ENCODE assay signal across 28 mouse cellular contexts in genomic region chr6:145050899-145051298, GRCm38 (mm10). TPM values are rescaled to one million over a fixed set of nuclear protein-coding genes. Genes with fewer than 3 reads are reported as not detected.
DNase-seq lines count a peak whose midpoint lies in the region; ATAC-seq lines count a peak whose summit lies in the region.
"Had no signal": no experiment of that assay in that cellular context is flagged by ENCODE, and none has a peak within 500 bp of the region (broad histone marks: within the 10 kb centered on the region; RNA-seq: fewer than 3 reads in every experiment).

No protein-coding gene starts in this region.

- no peak overlapping the region for H3K9ac ChIP-seq in forebrain, embryonic 12.5 days
- no peak overlapping the region for H3K9ac ChIP-seq in forebrain, embryonic 13.5 days
- H3K9ac ChIP-seq in midbrain, embryonic 11.5 days (ENCODE audit: low read length) = no peak overlapping the region
- no peak overlapping the region for H3K9ac ChIP-seq in midbrain, embryonic 16.5 days (ENCODE audit: low read depth, low read length)
- H3K9ac ChIP-seq: forebrain, embryonic 15.5 days; heart, embryonic 15.5 days; hindbrain, embryonic 12.5 days; liver, embryonic 14.5 days; neural tube, embryonic 12.5 days; stomach, embryonic 15.5 days had no signal

- no peaks in the 10 kb centered on the region for H3K36me3 ChIP-seq in forebrain, embryonic 12.5 days (replicated peaks)
- no peaks in the 10 kb centered on the region for H3K36me3 ChIP-seq in forebrain, embryonic 13.5 days (ENCODE audit: poor library complexity, severe bottlenecking)
- H3K36me3 ChIP-seq in midbrain, embryonic 11.5 days (ENCODE audit: control insufficient read depth, insufficient read depth, low read length) = no peaks in the 10 kb centered on the region
- H3K36me3 ChIP-seq in midbrain, embryonic 16.5 days (ENCODE audit: control insufficient read depth, insufficient read depth, low read length) = no peaks in the 10 kb centered on the region
- H3K36me3 ChIP-seq: forebrain, embryonic 15.5 days; G1E; heart, embryonic 15.5 days; hindbrain, embryonic 12.5 days; neural tube, embryonic 12.5 days; stomach, embryonic 15.5 days had no signal

- H3K27ac ChIP-seq in forebrain, embryonic 12.5 days = 0 out of 2 replicates have a peak overlapping the region, but pooled peaks have one; percentile 19
- H3K27ac ChIP-seq in forebrain, embryonic 13.5 days = no peak overlapping the region
- no peak overlapping the region for H3K27ac ChIP-seq in midbrain, embryonic 11.5 days (ENCODE audit: low read depth, low read length)
- no peak overlapping the region for H3K27ac ChIP-seq in midbrain, embryonic 16.5 days (ENCODE audit: low read length)
- H3K27ac ChIP-seq: forebrain, embryonic 15.5 days; heart, adult 2 months; heart, embryonic 15.5 days; hindbrain, embryonic 12.5 days; kidney, postnatal 0 days; liver, embryonic 14.5 days; neural tube, embryonic 12.5 days; stomach, embryonic 15.5 days had no signal

- no peak for ATAC-seq in forebrain, embryonic 12.5 days (ENCODE audit: low FRiP score)
- no peak for ATAC-seq in forebrain, embryonic 13.5 days
- peak; percentile 6; the same call in 1 of the 2 replicates for ATAC-seq in midbrain, embryonic 11.5 days (ENCODE audit: low FRiP score)
- ATAC-seq in midbrain, embryonic 16.5 days = no peak
- ATAC-seq: forebrain, embryonic 15.5 days; intestine, embryonic 16.5 days; Patski had no signal

- no peak for DNase-seq in midbrain, embryonic 11.5 days (ENCODE audit: low spot score, missing footprints)
- peak; percentile 67 for DNase-seq in retina, embryonic 14.5 days (ENCODE audit: low spot score)
- no peak for DNase-seq in gastrocnemius, adult 8-10 months (ENCODE audit: low spot score in 2 of 2)
- no peak for DNase-seq in layer of hippocampus, postnatal 36 days
- DNase-seq: adrenal gland, postnatal 14 days; cerebellum, adult 18-20 months; cerebellum, postnatal 14 days; gastrocnemius, postnatal 36 days; heart, adult 2 months; kidney, adult 8-10 months; liver; lung, adult 2 months; lung, postnatal 14 days; right cerebral cortex, postnatal 25 days had no signal

- H3K4me1 ChIP-seq in forebrain, embryonic 12.5 days = peaks cover 36% of the 10 kb centered on the region
- peaks cover 20% of the 10 kb centered on the region for H3K4me1 ChIP-seq in forebrain, embryonic 13.5 days
- H3K4me1 ChIP-seq in midbrain, embryonic 11.5 days (ENCODE audit: control insufficient read depth, insufficient read depth, low read length) = peaks cover 22% of the 10 kb centered on the region
- peaks cover 13% of the 10 kb centered on the region for H3K4me1 ChIP-seq in midbrain, embryonic 16.5 days (ENCODE audit: control insufficient read depth, insufficient read depth, low read length)

- WGBS in forebrain, embryonic 12.5 days = 20% methylated on average over 3 of the region's 3 CpGs
- 12% methylated on average over 3 of the region's 3 CpGs for WGBS in forebrain, embryonic 13.5 days
- WGBS in midbrain, embryonic 11.5 days = 15% methylated on average over 3 of the region's 3 CpGs
- 11% methylated on average over 3 of the region's 3 CpGs for WGBS in midbrain, embryonic 16.5 days

- no peaks in the 10 kb centered on the region for H3K27me3 ChIP-seq in forebrain, embryonic 12.5 days
- 0 out of 2 replicates have a peak, but pooled peaks cover 3% of the 10 kb centered on the region for H3K27me3 ChIP-seq in forebrain, embryonic 13.5 days
- no peaks in the 10 kb centered on the region for H3K27me3 ChIP-seq in midbrain, embryonic 11.5 days (ENCODE audit: control insufficient read depth, insufficient read depth, low read length)
- H3K27me3 ChIP-seq in midbrain, embryonic 16.5 days (ENCODE audit: control insufficient read depth, insufficient read depth, low read depth, low read length) = no peaks in the 10 kb centered on the region; the same call in 1 of the 2 replicates
- H3K27me3 ChIP-seq: forebrain, embryonic 15.5 days; hindbrain, embryonic 12.5 days; Patski had no signal

- H3K9me3 ChIP-seq in forebrain, embryonic 12.5 days = no peaks in the 10 kb centered on the region
- H3K9me3 ChIP-seq in forebrain, embryonic 13.5 days (replicated peaks) = no peaks in the 10 kb centered on the region
- H3K9me3 ChIP-seq in midbrain, embryonic 11.5 days (ENCODE audit: control insufficient read depth, low read length) = no peaks in the 10 kb centered on the region
- no peaks in the 10 kb centered on the region for H3K9me3 ChIP-seq in midbrain, embryonic 16.5 days (replicated peaks; ENCODE audit: control insufficient read depth, low read length, poor library complexity, severe bottlenecking)
- H3K9me3 ChIP-seq: forebrain, embryonic 15.5 days; heart, embryonic 15.5 days; hindbrain, embryonic 12.5 days; neural tube, embryonic 12.5 days; stomach, embryonic 15.5 days had no signal

- no peak overlapping the region for H3K4me3 ChIP-seq in forebrain, embryonic 12.5 days (replicated peaks)
- H3K4me3 ChIP-seq in forebrain, embryonic 13.5 days = no peak overlapping the region
- no peak overlapping the region for H3K4me3 ChIP-seq in midbrain, embryonic 11.5 days (ENCODE audit: low read depth, low read length)
- H3K4me3 ChIP-seq in midbrain, embryonic 16.5 days (ENCODE audit: low read depth, low read length) = no peak overlapping the region
- H3K4me3 ChIP-seq: forebrain, embryonic 15.5 days; heart, adult 2 months; heart, embryonic 15.5 days; hindbrain, embryonic 12.5 days; myocyte; neural tube, embryonic 12.5 days; stomach, embryonic 15.5 days had no signal

- no peak overlapping the region for H3K4me2 ChIP-seq in forebrain, embryonic 12.5 days
- H3K4me2 ChIP-seq in forebrain, embryonic 13.5 days = no peak overlapping the region
- no peak overlapping the region for H3K4me2 ChIP-seq in midbrain, embryonic 11.5 days
- H3K4me2 ChIP-seq in midbrain, embryonic 16.5 days (ENCODE audit: low read length) = no peak overlapping the region
- H3K4me2 ChIP-seq: forebrain, embryonic 15.5 days; heart, embryonic 15.5 days; hindbrain, embryonic 12.5 days; neural tube, embryonic 12.5 days; stomach, embryonic 15.5 days had no signal

RNA-seq across cellular contexts. Expression of gene Bcat1, which starts 25.1 kb away (rescaled TPM):
- polyA plus RNA-seq in forebrain, embryonic 12.5 days (2016; fragmentation: Nextera tagmentation; extraction: Ambion mirVana) = 98.9 and 105 TPM in 2 replicates
- polyA plus RNA-seq in forebrain, embryonic 13.5 days (2015; fragmentation: Nextera tagmentation; extraction: Ambion mirVana) = 101 and 102 TPM in 2 replicates
- polyA plus RNA-seq in midbrain, embryonic 11.5 days (2014; fragmentation: Nextera tagmentation; extraction: Ambion mirVana) = 140 and 150 TPM in 2 replicates
- polyA plus RNA-seq in midbrain, embryonic 16.5 days (2015; fragmentation: Nextera tagmentation; extraction: Ambion mirVana) = 104 and 106 TPM in 2 replicates
- 1 to 10 TPM in 2 of 4 experiments, under 1 TPM in 2; 0.02 to 1.2 (median 0.80) TPM for total RNA-seq in gastrocnemius, adult 8-10 months (2022)
- 100 to 1,000 TPM; 100 to 102 TPM for total RNA-seq in layer of hippocampus, postnatal 36 days (2021)
- polyA plus RNA-seq: G1E had no signal
